Mouse (Mus musculus): ENCODE data around the gene Scamp2. TPM values are rescaled to one million over a fixed set of nuclear protein-coding genes. Genes with fewer than 3 reads are reported as not detected.

The Scamp2 gene
- polyA plus RNA-seq, 2 experiments from 2014 or later = 68.7 to 92.7 TPM

DNA sequence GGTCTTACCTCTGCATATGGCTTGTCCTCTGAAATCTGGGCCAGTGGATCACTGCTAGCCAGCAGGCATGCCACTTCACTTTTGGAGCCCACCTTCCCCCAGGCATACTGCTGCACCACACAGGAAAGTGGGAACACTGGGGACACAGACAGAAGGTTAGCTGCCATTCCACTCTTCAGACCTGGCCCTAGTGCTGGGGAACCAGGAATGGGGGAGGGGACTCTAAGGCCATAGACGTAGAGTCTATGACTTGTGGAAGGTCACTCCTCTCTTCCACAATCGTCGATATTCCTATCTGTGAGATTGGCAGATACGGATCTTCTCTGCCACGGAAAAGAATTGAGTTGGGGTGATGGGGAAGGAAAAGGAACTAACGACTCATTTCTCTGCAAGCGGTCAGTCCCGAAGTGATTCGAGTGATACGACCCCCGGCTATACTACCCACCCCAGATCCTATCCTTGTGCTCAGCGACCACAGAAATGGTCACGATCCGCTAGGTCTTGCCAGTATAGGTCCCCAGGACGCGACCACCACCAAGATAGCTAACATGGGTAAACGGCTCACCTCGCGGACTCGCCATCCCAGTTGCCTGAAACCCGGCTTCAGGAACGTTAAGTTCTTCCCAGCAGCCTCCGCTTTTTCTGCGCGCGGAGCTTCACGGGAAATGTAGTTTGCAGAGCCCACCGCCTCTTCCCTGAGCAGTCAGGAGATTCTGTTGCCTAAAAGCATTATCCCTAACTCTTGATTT is 8.4 kb upstream of the Scamp2 start, which contains the start of gene Mpi:
Gene Mpi (minus strand): TSS at position 625 of the 749 bp plus-strand sequence.
- ATAC-seq = no peak

DNA sequence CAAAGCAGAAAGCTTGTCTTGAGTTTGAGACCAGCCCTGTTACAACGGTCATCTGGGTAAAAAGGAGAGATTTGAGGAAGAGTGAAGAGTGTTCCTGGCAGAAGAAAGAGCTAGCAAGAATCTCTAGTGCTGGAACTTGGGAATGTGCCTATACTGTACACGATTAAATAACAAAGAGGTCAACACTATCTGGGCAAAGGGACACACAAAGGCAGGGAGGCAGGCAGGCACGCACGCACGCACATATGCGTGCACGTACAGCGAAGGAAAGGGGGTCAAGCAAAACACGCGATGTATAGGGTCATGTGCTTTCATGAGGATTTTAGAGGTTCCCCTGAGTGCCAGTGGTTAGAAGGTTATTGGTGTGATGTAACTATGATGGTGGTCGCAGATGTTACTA is 7.6 kb upstream of the Scamp2 start:
- ATAC-seq = no peak

DNA sequence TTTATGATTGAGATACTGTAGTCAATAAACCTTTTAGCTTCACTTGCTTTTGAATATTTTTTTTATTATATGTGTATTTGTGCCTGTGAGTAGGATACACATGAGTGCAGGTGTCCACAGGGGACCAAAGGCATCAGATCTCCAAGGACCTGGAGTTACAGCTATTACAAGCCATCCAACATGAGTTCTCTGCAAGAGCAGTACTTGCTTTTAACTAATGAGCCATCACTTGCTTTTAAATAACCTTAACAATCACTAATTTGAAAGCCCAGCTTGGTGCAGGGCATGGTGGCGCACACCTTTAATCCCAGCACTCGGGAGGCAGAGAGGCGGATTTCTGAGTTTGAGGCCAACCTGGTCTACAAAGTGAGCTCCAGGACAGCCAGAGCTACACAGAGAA is 6.0 kb upstream of the Scamp2 start:
- no peak for ATAC-seq

DNA sequence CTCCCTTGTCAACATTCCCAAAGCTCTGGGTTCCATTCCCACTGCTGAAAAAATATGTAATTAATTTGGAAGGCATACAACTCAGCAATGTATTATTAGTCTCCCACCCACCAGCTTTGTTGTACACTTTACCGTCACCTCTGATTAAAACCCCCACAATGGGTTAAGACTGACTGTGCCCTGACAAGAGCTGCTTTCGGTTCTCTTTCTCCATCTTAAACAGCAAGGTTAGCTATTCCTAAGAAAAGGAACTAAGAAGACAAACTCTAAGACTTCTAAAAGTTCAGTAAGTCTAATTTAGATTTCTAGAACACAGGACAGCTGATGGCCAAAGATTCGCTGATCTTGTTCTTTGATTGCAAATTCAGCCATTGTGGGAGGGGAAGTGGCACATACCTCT is 3.5 kb upstream of the Scamp2 start:
- ATAC-seq = no peak

- no peak for ATAC-seq
These were observed 2.1 kb upstream of the Scamp2 start for GRCm38 (mm10) chr9:57558625-57559024.

GRCm38 (mm10) chr9:57559568-57559967 is 1.2 kb upstream of the Scamp2 start:
- no peak for ATAC-seq

GRCm38 (mm10) chr9:57560263-57560662 is 480 bp upstream of the Scamp2 start:
- ATAC-seq = no peak

- no peak for ATAC-seq
These were observed 962 bp downstream of the Scamp2 start for GRCm38 (mm10) chr9:57561711-57562099.

- ATAC-seq = no peak
These were observed 2.2 kb downstream of the Scamp2 start for GRCm38 (mm10) chr9:57562896-57563372.

DNA sequence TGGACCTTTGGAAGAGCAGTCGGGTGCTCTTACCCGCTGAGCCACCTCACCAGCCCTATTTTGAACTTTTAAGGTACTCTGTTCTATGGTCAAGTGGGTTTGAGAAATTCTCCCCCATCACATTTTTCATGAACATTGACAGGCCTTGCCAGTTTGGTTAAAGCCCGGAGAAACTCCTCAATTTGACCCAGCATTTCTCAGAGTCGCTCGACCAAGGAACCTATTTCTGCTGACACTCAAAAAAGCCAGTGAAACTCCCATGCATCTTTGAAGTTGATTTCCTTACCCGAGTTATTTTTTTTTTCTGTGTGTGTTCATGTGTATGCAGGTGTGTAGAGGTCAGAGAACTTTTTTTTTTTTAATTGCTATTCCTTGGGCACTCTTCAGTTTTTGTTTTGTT is 3.9 kb downstream of the Scamp2 start:
- ATAC-seq = no peak

- no peak for ATAC-seq
These were observed 5.0 kb downstream of the Scamp2 start for GRCm38 (mm10) chr9:57565741-57566221.

GRCm38 (mm10) chr9:57566846-57567245 is 6.1 kb downstream of the Scamp2 start:
- ATAC-seq = no peak

DNA sequence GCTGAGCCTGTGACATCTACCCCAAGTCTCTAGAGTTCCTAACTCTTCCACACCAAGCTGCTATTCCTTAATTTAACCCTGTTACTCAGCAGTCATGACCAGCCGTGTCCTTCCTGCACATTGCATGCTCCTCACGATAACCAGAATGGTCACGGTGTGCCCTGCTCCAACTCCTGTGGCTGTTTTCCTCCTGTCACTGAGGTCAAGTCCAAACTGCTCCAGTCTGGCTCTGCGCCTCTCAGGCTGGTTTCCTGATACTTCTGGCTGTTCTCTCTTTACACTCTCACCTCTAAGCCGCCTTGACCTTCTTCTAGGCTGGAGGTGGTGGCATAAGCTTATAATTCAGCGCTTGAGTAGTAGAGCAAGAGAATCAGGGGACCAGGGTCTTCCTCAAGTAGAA is 7.8 kb downstream of the Scamp2 start:
- no peak for ATAC-seq

- no peak for ATAC-seq
These were observed 13.7 kb downstream of the Scamp2 start for GRCm38 (mm10) chr9:57574397-57574796.

- ATAC-seq = no peak
These were observed 14.8 kb downstream of the Scamp2 start for GRCm38 (mm10) chr9:57575577-57575976.

DNA sequence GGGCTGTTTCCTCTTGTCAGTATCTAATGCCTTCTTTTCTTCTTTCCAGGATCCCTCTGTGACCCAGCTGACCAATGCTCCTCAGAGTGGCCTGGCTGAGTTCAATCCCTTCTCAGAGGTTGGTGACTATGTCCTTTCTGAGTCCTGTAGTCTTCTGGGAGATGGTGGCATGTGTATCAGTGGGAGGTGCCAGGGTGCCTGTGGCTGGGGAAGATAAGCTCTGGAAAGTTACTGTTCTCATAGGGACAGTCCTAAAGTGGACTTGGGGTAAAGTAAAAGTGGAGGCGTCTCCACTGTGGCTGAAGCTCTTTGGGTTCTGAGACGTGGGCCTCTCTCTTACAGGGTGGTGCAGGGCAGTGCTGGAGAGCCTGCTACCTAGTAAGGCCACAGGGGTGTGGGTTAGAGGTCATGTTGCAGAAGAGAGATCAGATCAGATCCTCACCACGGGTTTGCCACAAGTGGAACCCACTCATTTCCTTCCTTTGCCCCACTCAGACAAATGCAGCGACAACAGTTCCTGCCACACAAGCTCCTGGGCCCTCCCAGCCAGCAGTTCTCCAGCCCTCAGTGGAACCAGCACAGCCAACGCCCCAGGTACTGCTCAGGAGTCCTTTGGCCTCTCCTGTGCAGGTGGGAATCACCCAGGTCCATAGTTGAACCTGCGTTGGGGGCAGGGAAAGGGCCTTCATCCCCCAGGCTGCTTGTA is 16.6 kb downstream of the Scamp2 start:
- ATAC-seq = peak; percentile 43

DNA sequence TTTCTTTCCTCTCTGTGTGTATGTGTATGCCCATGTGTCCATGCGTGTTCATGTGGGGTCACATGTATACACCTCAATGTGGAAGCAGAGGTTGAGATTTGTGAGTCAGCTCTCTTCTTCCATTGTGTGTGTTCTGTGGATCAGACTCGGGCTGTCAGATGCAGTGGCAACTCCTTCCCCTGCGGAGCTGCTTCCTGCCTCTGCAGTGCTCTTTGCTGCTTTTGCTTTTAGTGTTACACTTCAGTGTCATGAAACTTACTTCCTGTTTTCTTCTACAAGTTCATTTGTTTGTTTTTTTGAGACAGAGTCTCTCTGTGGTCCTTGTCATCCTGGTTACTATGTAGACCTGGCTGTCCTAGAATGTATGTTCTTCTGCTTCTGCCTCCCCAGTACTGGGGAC is 24.2 kb downstream of the Scamp2 start:
- no peak for ATAC-seq

DNA sequence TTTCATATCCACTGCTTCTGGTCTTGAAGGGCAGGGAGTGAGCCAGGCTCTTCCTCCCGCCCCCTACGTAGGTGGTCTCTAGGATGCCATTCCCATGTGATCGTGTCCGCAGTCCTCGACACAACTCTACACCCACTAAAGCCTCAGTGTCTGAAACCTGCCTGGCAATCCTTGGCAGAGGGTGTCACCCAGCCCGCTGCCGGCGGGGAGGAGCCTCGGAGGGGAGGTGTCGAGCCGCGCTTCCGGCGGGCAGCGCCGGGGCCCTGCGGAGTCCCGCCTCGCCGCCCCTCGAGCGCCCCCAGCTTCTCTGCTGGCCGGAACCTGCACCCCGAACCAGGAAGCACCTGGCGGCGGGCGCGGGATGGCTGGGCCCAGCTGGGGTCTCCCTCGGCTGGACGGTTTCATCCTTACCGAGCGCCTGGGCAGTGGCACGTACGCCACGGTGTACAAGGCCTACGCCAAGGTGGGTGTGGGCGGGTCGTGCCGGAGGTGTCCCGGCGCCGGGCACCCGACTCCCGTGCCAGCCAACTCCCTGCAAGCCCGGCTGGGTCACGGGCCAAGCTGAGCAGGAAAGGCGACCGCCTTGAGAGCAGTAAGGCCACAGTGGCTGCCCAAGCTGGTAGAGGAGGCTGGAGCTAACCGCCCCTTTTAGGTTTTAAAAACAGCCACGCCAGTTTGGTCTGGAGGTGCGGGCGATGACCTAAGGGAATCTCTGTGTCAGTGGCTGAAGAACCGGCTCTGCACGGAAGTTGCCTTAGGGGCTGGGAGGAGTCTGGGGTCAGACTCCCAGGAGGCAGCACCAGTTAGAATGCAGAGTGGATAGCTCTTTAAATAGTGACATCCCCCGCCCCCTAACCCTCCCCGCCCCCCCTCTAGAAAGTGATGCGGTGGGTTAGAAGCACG is 28.7 kb downstream of the Scamp2 start, which contains the start of gene Ulk3:
Gene Ulk3 (plus strand): TSS at position 229 of the 903 bp plus-strand sequence.
- peak; percentile 78 for ATAC-seq

DNA sequence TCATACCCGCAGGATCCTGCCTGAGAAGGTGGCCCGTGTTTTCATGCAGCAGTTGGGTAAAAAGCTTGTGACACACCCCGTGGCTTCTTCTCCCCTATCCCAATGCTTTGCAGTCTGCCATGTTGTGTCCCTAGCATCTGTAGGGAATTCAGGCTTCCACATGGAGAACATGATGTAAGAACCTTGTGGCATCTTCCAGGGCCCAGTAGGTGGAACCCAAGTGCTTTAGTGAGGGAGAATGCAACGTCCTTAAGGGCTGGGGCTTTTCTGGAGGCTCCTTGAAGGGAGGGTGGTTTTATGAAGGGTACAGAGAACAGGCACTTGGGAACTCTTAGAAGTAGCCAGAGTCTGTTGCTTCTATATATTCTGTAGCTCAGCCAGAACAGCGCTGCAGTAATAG is 30.0 kb downstream of the Scamp2 start:
- ATAC-seq = no peak

DNA sequence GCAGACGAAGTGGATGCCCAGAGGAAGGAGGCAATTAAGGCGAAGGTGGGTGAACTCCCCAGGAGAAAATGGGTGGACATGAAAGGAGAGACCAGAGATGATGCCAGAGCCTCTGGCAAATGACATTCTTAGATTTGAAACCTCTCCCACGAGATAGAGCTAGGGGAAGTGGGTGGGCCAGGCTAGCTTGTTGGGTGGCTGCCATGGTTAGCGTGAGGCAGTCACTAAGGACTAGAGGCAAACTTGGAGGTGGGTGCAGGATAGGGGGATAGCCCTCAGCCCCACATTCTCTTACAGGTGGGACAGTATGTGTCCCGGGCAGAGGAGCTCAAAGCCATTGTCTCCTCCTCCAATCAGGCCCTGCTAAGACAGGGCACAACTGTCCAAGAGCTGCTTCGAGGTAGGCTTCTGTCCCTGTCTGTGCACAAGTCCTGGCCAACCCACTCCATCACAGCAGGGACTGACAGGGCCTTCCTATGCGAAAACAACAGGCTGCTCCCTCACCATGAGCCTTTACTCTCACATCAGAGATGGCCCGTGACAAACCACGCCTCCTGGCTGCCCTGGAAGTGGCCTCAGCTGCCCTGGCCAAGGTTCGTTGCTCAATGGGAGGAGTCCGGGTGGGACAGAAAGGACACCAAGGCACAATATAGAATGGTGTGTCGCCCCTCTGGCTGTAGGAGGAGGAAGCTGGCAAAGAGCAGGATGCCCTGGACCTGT is 32.9 kb downstream of the Scamp2 start:
- ATAC-seq = no peak

- no peak for ATAC-seq
These were observed 33.4 kb downstream of the Scamp2 start for GRCm38 (mm10) chr9:57594174-57594509.

- ATAC-seq = no peak
These were observed 36.5 kb downstream of the Scamp2 start for GRCm38 (mm10) chr9:57597265-57597664.

Measured in activated CD4-positive, CD25-positive, alpha-beta regulatory T cell, adult 4 months (primary cell).